Mouse (Mus musculus): ENCODE measurements around the gene Ubr2. TPM values are rescaled to one million over a fixed set of nuclear protein-coding genes. Genes with fewer than 3 reads are reported as not detected.

Ubr2 gene
- polyA plus RNA-seq, 1 experiment from 2014 or later, result 28.0 TPM

GRCm38 (mm10) chr17:46929277-46929676 is 81.1 kb downstream of the Ubr2 start:
- Histone ChIP-seq H3K27ac (no peak overlapping the region), H3K79me2 (ENCODE audit: inconsistent target) (no peaks in the 10 kb centered on the region), H3K36me3 (ENCODE audit: inconsistent target) (peaks cover 41% of the 10 kb centered on the region), H3K4me3 (ENCODE audit: inconsistent target) (no peak overlapping the region)
- 98% methylated on average over 11 of the region's 12 CpGs for WGBS (ENCODE audit: missing documents)

- 97% methylated on average over 5 of the region's 5 CpGs for WGBS (ENCODE audit: missing documents)
- Histone ChIP-seq H3K4me3 (ENCODE audit: inconsistent target) (no peak overlapping the region), H3K79me2 (ENCODE audit: inconsistent target) (no peaks in the 10 kb centered on the region), H3K27ac (no peak overlapping the region), H3K36me3 (ENCODE audit: inconsistent target) (peaks cover 34% of the 10 kb centered on the region; the same call in 1 of the 2 replicates)
Measured at GRCm38 (mm10) chr17:46927781-46928180, 82.6 kb downstream of the Ubr2 start.

GRCm38 (mm10) chr17:46926941-46927340 is 83.4 kb downstream of the Ubr2 start:
- 85% methylated on average over 3 of the region's 3 CpGs for WGBS (ENCODE audit: missing documents)
- Histone ChIP-seq H3K4me3 (ENCODE audit: inconsistent target) (no peak overlapping the region), H3K27ac (no peak overlapping the region), H3K79me2 (ENCODE audit: inconsistent target) (no peaks in the 10 kb centered on the region), H3K36me3 (ENCODE audit: inconsistent target) (peaks cover 31% of the 10 kb centered on the region; the same call in 1 of the 2 replicates)

GRCm38 (mm10) chr17:46926192-46926591 is 84.2 kb downstream of the Ubr2 start:
- Histone ChIP-seq H3K4me3 (ENCODE audit: inconsistent target) (no peak overlapping the region), H3K79me2 (ENCODE audit: inconsistent target) (no peaks in the 10 kb centered on the region), H3K36me3 (ENCODE audit: inconsistent target) (peaks cover 24% of the 10 kb centered on the region; the same call in 1 of the 2 replicates), H3K27ac (no peak overlapping the region)
- WGBS (ENCODE audit: missing documents), result 84% methylated on average over 6 of the region's 6 CpGs

- Histone ChIP-seq H3K4me3 (ENCODE audit: inconsistent target) (no peak overlapping the region), H3K27ac (no peak overlapping the region)
- 63% methylated on average over 6 of the region's 6 CpGs for WGBS (ENCODE audit: missing documents)
Measured at GRCm38 (mm10) chr17:46920855-46921254, 89.5 kb downstream of the Ubr2 start.

GRCm38 (mm10) chr17:46918951-46919350 is 91.4 kb downstream of the Ubr2 start:
- no peaks in the 10 kb centered on the region for H3K79me2 ChIP-seq (ENCODE audit: inconsistent target)
- H3K36me3 ChIP-seq (ENCODE audit: inconsistent target), result no peaks in the 10 kb centered on the region
- WGBS (ENCODE audit: missing documents), result 58% methylated on average over 4 of the region's 4 CpGs
- no peak overlapping the region for H3K4me3 ChIP-seq (ENCODE audit: inconsistent target)
- no peak overlapping the region for H3K27ac ChIP-seq

More at GRCm38 (mm10) chr17:46920855-46921254, 89.5 kb downstream of the Ubr2 start:
- H3K79me2 ChIP-seq (ENCODE audit: inconsistent target), result no peaks in the 10 kb centered on the region
- H3K36me3 ChIP-seq (ENCODE audit: inconsistent target), result no peaks in the 10 kb centered on the region

- WGBS (ENCODE audit: missing documents), result 90% methylated on average over 3 of the region's 3 CpGs
- H3K27ac ChIP-seq, result no peak overlapping the region
Measured at GRCm38 (mm10) chr17:46915129-46915528, 95.2 kb downstream of the Ubr2 start.

GRCm38 (mm10) chr17:46912331-46912730 is 98.0 kb downstream of the Ubr2 start:
- no peaks in the 10 kb centered on the region for H3K79me2 ChIP-seq (ENCODE audit: inconsistent target)
- WGBS (ENCODE audit: missing documents), result 53% methylated on average over 6 of the region's 6 CpGs

More at GRCm38 (mm10) chr17:46915129-46915528, 95.2 kb downstream of the Ubr2 start:
- no peak overlapping the region for H3K4me3 ChIP-seq (ENCODE audit: inconsistent target)
- no peaks in the 10 kb centered on the region for H3K36me3 ChIP-seq (ENCODE audit: inconsistent target)
- H3K79me2 ChIP-seq (ENCODE audit: inconsistent target), result no peaks in the 10 kb centered on the region

GRCm38 (mm10) chr17:46910186-46910585 is 100.2 kb downstream of the Ubr2 start, which contains the start of gene Prph2:
TSS of gene Prph2 (plus strand) at chr17:46910459.
- H3K4me3 ChIP-seq (ENCODE audit: inconsistent target), result no peak within 1 kb of the TSS
- WGBS (ENCODE audit: missing documents), result 96% methylated on average over 10 of the region's 10 CpGs
- H3K79me2 ChIP-seq (ENCODE audit: inconsistent target), result no peaks in the 10 kb centered on the region
- H3K27ac ChIP-seq, result no peak within 1 kb of the TSS
- H3K36me3 ChIP-seq (ENCODE audit: inconsistent target), result no peaks in the 10 kb centered on the region

More at GRCm38 (mm10) chr17:46912331-46912730, 98.0 kb downstream of the Ubr2 start:
- Histone ChIP-seq H3K4me3 (ENCODE audit: inconsistent target) (no peak overlapping the region), H3K27ac (no peak overlapping the region), H3K36me3 (ENCODE audit: inconsistent target) (no peaks in the 10 kb centered on the region)

- WGBS (ENCODE audit: missing documents), result 29% methylated on average over 19 of the region's 19 CpGs
- no peaks in the 10 kb centered on the region for H3K79me2 ChIP-seq (ENCODE audit: inconsistent target)
Measured at GRCm38 (mm10) chr17:46903876-46904490, 106.4 kb downstream of the Ubr2 start.

GRCm38 (mm10) chr17:46900941-46901340 is 109.4 kb downstream of the Ubr2 start:
- no peaks in the 10 kb centered on the region for H3K79me2 ChIP-seq (ENCODE audit: inconsistent target)
- H3K4me3 ChIP-seq (ENCODE audit: inconsistent target), result no peak overlapping the region
- no peaks in the 10 kb centered on the region for H3K36me3 ChIP-seq (ENCODE audit: inconsistent target)
- no peak overlapping the region for H3K27ac ChIP-seq
- 72% methylated on average over 2 of the region's 2 CpGs for WGBS (ENCODE audit: missing documents)

More at GRCm38 (mm10) chr17:46903876-46904490, 106.4 kb downstream of the Ubr2 start:
- Histone ChIP-seq H3K27ac (no peak overlapping the region), H3K4me3 (ENCODE audit: inconsistent target) (no peak overlapping the region), H3K36me3 (ENCODE audit: inconsistent target) (no peaks in the 10 kb centered on the region)

GRCm38 (mm10) chr17:46897221-46897950 is 113.0 kb downstream of the Ubr2 start:
- Histone ChIP-seq H3K27ac (no peak overlapping the region), H3K4me3 (ENCODE audit: inconsistent target) (no peak overlapping the region), H3K79me2 (ENCODE audit: inconsistent target) (peaks cover 2% of the 10 kb centered on the region), H3K36me3 (ENCODE audit: inconsistent target) (no peaks in the 10 kb centered on the region)
- WGBS (ENCODE audit: missing documents), result 62% methylated on average over 13 of the region's 13 CpGs

- Histone ChIP-seq H3K4me3 (ENCODE audit: inconsistent target) (no peak overlapping the region), H3K36me3 (ENCODE audit: inconsistent target) (no peaks in the 10 kb centered on the region), H3K79me2 (ENCODE audit: inconsistent target) (peaks cover 18% of the 10 kb centered on the region), H3K27ac (no peak overlapping the region)
- 92% methylated on average over 9 of the region's 9 CpGs for WGBS (ENCODE audit: missing documents)
Measured at GRCm38 (mm10) chr17:46895426-46895825, 114.9 kb downstream of the Ubr2 start.

- 3% methylated on average over 61 of the region's 64 CpGs for WGBS (ENCODE audit: missing documents)
- H3K36me3 ChIP-seq (ENCODE audit: inconsistent target), result no peaks in the 10 kb centered on the region
- peaks cover 18% of the 10 kb centered on the region for H3K79me2 ChIP-seq (ENCODE audit: inconsistent target)
- no peak overlapping the region for H3K27ac ChIP-seq
- H3K4me3 ChIP-seq (ENCODE audit: inconsistent target), result peak overlapping the region; percentile 47
Measured at GRCm38 (mm10) chr17:46890843-46891594, 119.3 kb downstream of the Ubr2 start.
